Mouse (Mus musculus) granulocyte monocyte progenitor cell, adult 5-6 weeks (primary cell): ENCODE measurements at regions not wholly inside any gene's neighbourhood (a gene's known extent, or its start where the extent isn't known, plus 50 kb on each side); places are given as distances from the start of the nearest gene placed in this dataset.
"Not testable (repeated sequence)": the region's sequence is repeated elsewhere in the genome, so short reads cannot be mapped to it uniquely, and the experiment has no call there.

Source experiments
- ATAC-seq: replicated peaks from 2 replicates; pipeline ENCODE4 v1.8.0; 2016; ENCODE audit warnings: mild to moderate bottlenecking, moderate TSS enrichment, inconsistent platforms; ENCODE audit not compliant: poor library complexity, severe bottlenecking

DNA sequence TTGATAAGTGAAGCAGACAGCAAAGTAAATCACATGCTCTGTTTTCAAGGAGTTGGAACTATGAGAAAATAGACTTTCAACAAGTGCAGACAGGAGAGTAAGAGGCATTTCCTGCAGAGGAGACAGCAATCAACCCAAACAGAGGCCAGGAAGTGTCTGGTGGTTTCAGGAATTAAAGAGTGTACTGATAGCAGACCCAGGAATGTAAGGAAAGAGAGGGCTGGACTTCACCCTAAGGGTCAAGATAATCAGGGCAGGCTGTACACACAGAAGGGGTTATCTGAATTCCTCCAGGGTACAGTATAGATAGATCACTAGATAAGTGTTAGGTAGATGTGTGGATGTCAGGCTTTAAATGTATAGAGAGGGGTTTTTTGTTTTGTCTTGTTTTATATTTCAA, 123.6 kb upstream of the Emcn start:
- ATAC-seq, result no peak

DNA sequence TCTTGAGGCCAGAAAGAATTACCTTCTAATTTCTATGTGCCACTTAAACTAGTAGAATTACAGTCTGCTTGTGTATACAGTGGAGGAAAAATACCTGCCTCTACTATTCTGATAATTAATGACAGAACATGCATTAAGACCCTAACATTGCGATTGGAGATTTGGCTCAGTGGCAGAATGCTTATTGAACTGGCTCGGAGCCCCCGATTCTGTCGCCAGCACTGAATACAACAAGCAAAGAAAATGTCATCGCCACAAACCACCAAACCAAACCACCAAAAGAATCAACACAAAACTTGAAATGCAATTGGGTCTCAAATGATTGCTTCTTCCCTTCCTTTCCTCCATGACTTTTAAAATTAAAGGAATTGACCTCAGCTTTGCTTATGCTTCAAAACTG, 122.9 kb upstream of the Emcn start:
- no peak for ATAC-seq

DNA sequence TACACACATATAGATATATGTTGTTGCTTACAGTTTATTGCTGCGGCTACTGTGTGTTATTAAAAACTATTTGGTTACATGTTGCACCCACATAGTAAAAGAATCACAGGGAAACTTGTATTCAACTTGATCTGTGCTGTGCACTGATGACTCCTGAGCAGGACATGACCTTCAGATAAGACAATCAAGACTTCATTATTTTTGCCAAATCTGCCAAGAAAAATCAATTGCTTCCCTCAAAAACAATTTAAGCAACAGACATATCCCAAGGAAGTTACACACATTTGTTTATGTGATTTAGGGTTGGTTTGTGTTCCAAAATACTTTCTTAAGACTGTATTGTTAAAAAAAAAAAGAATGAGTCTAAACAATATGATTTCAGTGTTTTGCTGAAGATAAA, 114.7 kb upstream of the Emcn start:
- no peak for ATAC-seq

DNA sequence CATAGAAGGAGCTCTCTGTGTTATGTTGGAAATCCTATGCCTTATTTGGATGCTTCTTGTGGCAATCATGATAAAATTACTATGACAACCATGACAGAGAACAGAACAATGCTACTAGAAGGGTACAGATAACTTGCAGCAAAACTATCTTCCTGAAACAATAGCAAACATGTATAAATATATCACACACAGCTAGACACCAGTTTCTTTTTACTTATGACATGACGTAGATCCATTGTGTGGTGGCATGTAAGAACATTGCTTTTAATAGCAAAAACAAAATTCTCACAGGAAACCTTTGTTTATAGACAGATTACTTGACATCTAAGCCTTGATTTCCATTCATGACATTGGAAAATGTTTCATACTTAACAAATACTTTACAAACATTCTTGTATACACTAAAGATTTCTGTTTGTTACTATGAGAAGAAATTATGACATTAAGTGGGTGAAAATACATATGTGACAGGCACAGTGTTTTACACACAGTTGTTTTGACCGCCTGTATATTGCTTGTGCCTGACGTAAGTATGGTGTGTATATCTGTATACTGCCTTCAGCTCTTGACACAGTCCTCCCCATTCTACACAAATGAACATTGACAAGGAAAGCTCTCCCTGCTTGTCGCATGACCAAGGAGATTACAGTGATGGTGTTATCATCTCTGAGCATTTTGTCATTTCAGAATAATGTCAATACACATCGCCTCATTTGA, 113.6 kb upstream of the Emcn start:
- ATAC-seq, result no peak

DNA sequence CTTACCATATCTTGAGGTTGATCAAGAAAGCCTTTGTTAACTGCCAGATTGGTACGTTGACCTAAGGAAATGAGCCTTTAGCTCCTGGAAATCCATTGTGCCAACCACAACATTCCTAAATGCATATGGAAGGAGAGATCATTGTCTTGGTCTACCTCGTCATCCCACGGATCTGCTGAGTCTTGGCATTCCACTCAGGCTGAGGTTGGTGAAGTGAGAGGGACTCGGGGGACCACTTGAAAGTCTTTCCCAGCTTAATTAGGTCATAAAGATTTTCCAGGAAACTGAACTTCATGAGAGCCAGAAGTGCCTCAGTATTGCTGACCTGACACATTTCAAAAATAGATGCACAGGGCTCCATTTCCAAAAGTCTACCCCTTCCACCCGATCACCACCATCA, 112.5 kb upstream of the Emcn start:
- ATAC-seq, result no peak

DNA sequence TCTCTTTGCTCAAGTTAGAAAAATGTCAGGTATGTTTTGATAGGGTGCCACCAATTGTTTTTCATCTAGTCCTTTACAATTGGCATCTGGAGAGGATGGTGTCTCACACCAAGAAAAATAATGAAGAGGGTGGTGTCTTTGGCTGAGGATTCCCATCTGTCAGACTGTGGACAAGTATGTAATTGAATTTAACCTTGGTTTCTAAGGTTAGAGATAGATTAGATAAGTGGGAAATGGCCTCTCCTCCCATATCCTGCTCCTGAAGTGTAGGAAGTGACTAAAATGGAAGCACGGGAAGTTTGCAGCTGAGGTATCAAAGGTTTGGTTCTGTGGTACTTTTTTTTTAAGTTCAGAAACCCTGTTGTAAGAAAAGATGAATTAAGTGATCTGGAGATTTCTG, 98.0 kb upstream of the Emcn start:
- no peak for ATAC-seq

DNA sequence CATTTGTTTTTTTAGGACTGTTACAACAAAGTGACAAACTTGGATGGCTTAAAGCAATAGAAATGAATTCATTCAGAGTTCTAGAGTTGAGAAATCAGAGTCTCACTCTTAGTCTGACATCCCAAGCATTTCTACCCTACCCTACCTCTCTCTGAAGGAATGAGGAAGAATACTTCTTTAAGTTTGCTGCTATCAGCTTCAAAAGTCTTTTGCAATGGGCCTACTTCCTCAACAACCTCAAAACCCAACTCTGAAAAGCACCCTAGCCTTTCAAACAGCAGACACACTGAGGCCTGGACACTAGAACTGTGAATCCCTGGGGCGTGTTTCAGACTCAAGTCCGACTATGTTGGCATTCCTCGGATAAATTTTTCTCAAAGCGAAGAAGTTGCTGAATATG, 77.0 kb upstream of the Emcn start:
- peak; percentile 83 for ATAC-seq

DNA sequence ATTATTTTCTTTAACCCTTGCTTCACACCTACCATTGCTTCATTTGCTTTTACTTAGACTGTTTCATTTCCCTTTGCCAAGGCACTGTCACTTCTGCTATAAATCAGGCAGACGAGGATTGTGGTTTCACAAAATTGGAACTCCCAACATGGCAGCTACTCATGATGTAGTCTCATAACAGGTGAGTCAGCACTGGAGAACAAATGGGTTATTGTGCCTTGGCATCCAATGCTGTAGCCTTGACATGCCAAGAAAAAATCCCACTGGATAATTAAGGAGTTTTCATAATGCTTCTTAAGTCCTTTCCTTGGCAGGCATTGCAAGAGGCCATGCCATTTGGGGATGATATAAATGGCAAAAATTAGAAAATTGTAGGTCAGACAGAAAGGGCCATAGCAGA, 73.1 kb upstream of the Emcn start:
- peak; percentile 80 for ATAC-seq

DNA sequence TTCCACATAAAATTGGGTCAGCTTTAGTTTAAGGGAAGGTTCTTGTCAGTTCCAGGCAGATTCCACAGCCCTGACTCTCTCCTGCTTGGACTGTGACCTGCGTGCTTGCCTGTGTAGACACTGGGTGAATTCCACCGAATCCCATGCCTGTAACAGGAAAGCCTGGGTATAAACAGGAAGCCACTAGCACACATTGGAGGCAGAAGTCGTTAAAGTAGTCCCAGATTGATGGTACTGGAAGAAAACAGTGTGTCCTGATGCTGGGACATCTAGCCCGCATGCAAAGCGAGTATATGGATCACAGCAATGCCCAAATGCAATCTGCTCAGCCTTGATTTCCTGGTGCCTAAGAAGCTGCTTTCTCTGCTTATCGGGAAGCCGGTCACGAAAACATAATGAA, 65.4 kb upstream of the Emcn start:
- ATAC-seq, result no peak

DNA sequence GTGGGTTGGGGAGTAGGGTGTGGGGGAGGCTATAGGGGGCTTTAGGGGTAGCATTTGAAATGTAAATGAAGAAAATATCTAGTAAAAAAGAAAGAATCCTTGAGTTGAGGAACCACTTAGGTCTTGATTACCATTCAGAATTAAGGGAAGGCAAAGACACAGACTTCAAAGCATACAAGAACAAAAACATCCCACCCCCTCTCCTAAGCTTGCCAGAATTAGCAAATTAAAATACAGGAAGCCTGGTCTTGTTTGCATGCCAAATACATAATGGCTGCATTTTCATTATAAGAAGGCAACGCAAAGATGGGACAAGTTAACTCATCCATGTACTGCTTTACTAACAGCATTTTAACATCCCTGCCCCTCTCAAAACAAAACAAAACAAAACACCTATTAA, 61.6 kb upstream of the Emcn start:
- ATAC-seq, result no peak

DNA sequence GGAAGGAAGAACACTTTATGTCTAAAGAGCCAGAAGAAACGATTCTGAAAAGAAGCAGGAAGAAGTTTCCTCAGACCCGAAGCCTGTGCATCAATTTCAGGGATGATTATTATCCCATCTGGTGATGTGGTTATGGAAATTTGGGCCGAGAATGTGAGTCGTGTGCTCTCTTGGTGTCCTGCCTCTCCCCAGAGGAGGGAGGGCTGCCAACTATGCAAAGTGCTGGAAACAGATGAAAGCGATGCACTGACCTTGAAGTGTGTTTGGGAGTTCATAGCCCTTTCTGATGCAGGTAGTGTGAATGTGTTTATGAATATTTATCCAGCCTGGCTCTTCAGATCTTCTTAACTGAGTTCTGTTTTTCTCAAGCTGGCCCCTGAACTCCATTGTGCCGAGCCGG, 59.8 kb upstream of the Emcn start:
- no peak for ATAC-seq

DNA sequence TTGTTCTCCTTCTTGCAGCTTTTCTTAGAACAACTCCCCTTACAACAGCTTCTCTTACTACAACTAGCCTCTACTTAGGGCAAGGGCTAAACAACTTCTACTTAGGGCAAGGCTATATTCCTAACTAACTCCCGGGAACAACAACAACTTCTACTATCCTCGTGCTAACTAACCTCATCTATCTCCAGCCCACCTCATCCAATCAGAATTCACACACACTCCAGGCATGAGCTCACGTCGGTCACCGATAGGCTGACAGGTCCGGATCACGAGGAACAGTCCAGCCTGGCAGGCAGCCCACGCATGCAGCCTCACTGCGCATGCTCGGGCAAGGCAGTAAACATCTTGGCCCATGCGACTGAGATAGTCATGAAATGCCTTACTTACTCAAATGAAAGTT, 53.3 kb upstream of the Emcn start:
- ATAC-seq, result not testable (repeated sequence)

DNA sequence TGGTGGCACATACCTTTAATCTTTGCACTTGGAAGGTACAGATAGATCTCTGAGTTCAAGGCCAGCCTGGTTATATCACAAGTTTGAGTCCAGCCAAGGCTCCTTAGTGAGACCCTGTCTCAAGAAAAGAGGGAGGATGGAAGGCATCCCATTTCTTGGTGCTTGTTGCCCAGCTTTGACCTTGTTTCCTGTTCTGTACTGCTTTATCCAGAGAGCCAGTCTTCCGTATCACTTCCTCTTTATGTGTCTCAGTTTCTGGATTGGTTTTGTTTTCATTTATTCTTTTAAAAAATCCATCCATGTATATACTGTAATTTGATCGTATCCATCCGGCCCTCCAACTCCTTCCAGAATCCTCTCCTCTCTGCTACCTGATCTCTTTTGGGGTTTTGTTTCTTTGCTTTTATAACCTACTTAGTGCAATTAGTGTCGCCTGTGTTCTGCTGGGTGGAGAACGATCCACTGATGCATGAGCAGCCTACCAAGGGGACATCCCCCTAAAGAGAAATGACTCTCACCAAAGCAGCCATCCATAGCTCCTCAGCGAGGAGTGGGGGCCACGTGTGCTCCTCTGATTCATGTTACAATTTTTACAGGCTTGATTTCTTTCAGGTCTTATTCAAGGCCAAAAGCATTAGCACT, 52.4 kb upstream of the Emcn start:
- peak; percentile 59 for ATAC-seq

DNA sequence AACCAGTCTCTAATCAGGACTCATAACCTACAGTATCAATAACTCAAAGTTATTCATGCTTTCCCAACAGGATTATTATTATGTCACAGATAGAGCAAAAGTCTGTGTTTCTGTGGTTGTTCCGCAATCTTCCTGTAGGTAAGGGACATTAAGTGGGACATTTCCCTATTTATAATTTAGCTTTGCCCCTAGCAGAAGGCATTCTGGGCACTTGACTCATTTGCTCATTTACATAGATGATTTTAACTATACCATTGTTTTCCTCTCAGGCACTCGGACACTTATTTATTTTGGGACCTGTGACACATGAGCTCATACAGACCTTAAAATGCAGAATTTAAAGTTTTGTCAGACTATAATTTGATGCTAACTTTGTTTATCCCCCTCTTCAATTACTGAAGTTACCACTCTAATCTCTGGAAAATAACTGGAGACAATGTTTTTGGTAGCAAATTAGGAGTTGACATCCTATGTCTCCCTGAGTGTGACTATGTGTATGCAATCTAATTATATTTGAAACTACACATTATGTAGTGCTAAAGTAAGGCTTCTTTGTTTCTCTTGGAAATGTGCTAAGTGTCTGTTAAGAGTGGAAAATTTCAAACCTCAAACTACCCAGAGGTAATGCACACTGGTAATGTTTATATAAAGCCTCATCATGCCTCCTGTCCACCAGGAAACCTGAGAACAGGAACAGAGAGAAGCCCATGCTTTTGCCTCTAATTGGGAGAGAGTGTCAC, 51.8 kb upstream of the Emcn start:
- ATAC-seq, result peak; percentile 29

DNA sequence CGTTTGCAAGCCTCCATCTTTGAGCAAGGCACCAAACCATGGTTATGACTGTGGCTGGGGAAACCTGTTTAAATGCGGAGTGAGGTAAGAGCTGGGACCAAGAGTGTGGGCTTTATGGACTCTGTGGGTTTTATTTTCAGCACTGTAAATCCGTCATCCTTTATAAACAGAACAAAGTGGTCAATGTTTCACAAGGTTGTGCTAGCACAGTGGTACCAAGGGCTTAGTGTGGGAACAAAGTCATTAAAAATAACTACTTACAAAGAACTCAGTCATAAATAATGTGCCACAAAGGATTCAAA, 51.2 kb upstream of the Emcn start:
- ATAC-seq, result no peak
